Mouse (Mus musculus): ENCODE results near the gene Rps6ka5. TPM values are rescaled to one million over a fixed set of nuclear protein-coding genes. Genes with fewer than 3 reads are reported as not detected.
A peak's percentile ranks its signal among the peaks of the same experiment; 100 is the strongest.

Rps6ka5 gene
- polyA plus RNA-seq, 1 experiment from 2014 or later: 3.9 TPM

- no peaks in the 10 kb centered on the region for H3K4me1 ChIP-seq
- no peak overlapping the region for H3K9ac ChIP-seq
- peaks cover 14% of the 10 kb centered on the region for H3K36me3 ChIP-seq
- H3K4me3 ChIP-seq: no peak overlapping the region
- H3K27me3 ChIP-seq (replicated peaks): no peaks in the 10 kb centered on the region
- H3K9me3 ChIP-seq: no peaks in the 10 kb centered on the region
- no peak for ATAC-seq (ENCODE audit: extremely low read depth, insufficient number of reproducible peaks, low FRiP score, low TSS enrichment)
- WGBS: 48% methylated on average over 2 of the region's 2 CpGs
- no peak overlapping the region for H3K4me2 ChIP-seq
- H3K27ac ChIP-seq (replicated peaks): no peak overlapping the region
Observed at GRCm38 (mm10) chr12:100578291-100578690, 148.5 kb downstream of the Rps6ka5 start.

DNA sequence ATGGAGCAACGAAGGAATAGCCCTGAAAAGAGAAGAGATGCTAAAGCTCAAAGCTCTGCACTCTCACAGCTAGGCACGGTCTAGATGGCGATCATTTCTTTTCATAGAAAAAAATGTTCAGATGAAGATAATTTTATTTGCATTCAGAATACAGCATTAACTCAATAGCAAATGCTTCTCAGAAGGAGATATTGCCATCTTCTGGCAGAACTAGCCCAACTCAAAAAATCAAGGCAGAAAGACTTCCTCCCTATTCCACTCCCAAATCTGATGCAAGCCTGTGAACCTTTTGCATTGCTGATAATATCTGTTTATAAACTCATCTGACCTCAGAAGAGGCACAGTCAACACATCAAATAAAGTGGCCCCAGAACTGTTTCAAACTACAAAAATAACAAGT, 151.0 kb downstream of the Rps6ka5 start:
- Histone ChIP-seq H3K27ac (replicated peaks) (no peak overlapping the region), H3K9ac (no peak overlapping the region), H3K27me3 (replicated peaks) (no peaks in the 10 kb centered on the region), H3K4me3 (no peak overlapping the region), H3K4me1 (no peaks in the 10 kb centered on the region), H3K36me3 (peaks cover 18% of the 10 kb centered on the region), H3K9me3 (no peaks in the 10 kb centered on the region), H3K4me2 (no peak overlapping the region)
- no peak for ATAC-seq (ENCODE audit: extremely low read depth, insufficient number of reproducible peaks, low FRiP score, low TSS enrichment)
- 83% methylated on average over 3 of the region's 3 CpGs for WGBS

DNA sequence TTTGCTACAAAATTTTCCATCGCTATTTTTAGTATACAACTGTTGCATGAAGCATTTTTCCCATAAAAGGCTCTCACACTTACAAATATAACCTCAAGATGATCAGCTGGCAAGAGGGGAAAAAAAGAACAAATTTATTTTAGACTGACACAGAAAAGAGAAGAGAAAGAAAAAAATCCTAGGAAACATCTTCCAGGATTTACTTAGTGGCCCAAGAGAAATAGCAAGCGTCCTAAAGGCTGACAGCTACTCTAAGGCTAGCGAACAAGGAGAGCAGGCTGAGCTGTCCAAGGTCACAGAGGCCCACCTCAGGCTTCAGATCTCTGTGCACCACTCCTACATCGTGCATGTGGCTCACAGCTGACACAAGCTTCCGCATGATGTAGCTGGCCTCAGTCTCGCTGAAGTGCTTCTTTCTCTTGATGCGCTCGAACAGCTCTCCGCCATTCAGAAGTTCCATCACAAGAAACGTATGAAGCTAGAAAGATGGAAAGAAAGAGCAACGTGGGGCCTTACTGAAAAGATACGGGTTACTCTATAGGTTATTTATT, 156.2 kb downstream of the Rps6ka5 start:
- ATAC-seq (ENCODE audit: extremely low read depth, insufficient number of reproducible peaks, low FRiP score, low TSS enrichment): no peak
- no peak overlapping the region for H3K4me3 ChIP-seq
- 65% methylated on average over 12 of the region's 12 CpGs for WGBS
- no peaks in the 10 kb centered on the region for H3K9me3 ChIP-seq
- peaks cover 14% of the 10 kb centered on the region for H3K36me3 ChIP-seq
- H3K27ac ChIP-seq (replicated peaks): peak overlapping the region; percentile 57
- H3K27me3 ChIP-seq (replicated peaks): no peaks in the 10 kb centered on the region
- no peaks in the 10 kb centered on the region for H3K4me1 ChIP-seq
- H3K4me2 ChIP-seq: no peak overlapping the region
- H3K9ac ChIP-seq: no peak overlapping the region

- peaks cover 14% of the 10 kb centered on the region for H3K36me3 ChIP-seq
- H3K4me1 ChIP-seq: no peaks in the 10 kb centered on the region
- no peak overlapping the region for H3K4me2 ChIP-seq
- no peak overlapping the region for H3K4me3 ChIP-seq
- no peak overlapping the region for H3K27ac ChIP-seq (replicated peaks)
- H3K9ac ChIP-seq: no peak overlapping the region
- H3K9me3 ChIP-seq: no peaks in the 10 kb centered on the region
- ATAC-seq (ENCODE audit: extremely low read depth, insufficient number of reproducible peaks, low FRiP score, low TSS enrichment): no peak
- H3K27me3 ChIP-seq (replicated peaks): no peaks in the 10 kb centered on the region
- 80% methylated on average over 7 of the region's 7 CpGs for WGBS
Observed at GRCm38 (mm10) chr12:100568831-100569230, 158.0 kb downstream of the Rps6ka5 start.

GRCm38 (mm10) chr12:100568105-100568504, 158.7 kb downstream of the Rps6ka5 start:
- Histone ChIP-seq H3K36me3 (peaks cover 15% of the 10 kb centered on the region), H3K4me2 (no peak overlapping the region), H3K27ac (replicated peaks) (no peak overlapping the region), H3K4me1 (no peaks in the 10 kb centered on the region), H3K27me3 (replicated peaks) (no peaks in the 10 kb centered on the region), H3K4me3 (no peak overlapping the region), H3K9ac (no peak overlapping the region), H3K9me3 (no peaks in the 10 kb centered on the region)
- WGBS: 74% methylated on average over 6 of the region's 6 CpGs
- ATAC-seq (ENCODE audit: extremely low read depth, insufficient number of reproducible peaks, low FRiP score, low TSS enrichment): no peak

GRCm38 (mm10) chr12:100567627-100568026, 159.2 kb downstream of the Rps6ka5 start:
- 64% methylated on average over 3 of the region's 3 CpGs for WGBS
- no peak for ATAC-seq (ENCODE audit: extremely low read depth, insufficient number of reproducible peaks, low FRiP score, low TSS enrichment)
- Histone ChIP-seq H3K4me1 (no peaks in the 10 kb centered on the region), H3K27me3 (replicated peaks) (no peaks in the 10 kb centered on the region), H3K27ac (replicated peaks) (no peak overlapping the region), H3K36me3 (peaks cover 20% of the 10 kb centered on the region), H3K9me3 (no peaks in the 10 kb centered on the region), H3K4me3 (no peak overlapping the region), H3K4me2 (no peak overlapping the region), H3K9ac (no peak overlapping the region)

GRCm38 (mm10) chr12:100553675-100554074, 173.1 kb downstream of the Rps6ka5 start:
- 82% methylated on average over 6 of the region's 6 CpGs for WGBS

GRCm38 (mm10) chr12:100551972-100552371, 174.8 kb downstream of the Rps6ka5 start:
- Histone ChIP-seq H3K4me3 (no peak overlapping the region), H3K9me3 (no peaks in the 10 kb centered on the region), H3K27me3 (replicated peaks) (no peaks in the 10 kb centered on the region), H3K9ac (no peak overlapping the region), H3K27ac (replicated peaks) (no peak overlapping the region), H3K4me1 (no peaks in the 10 kb centered on the region), H3K4me2 (no peak overlapping the region), H3K36me3 (peaks cover 21% of the 10 kb centered on the region)
- ATAC-seq (ENCODE audit: extremely low read depth, insufficient number of reproducible peaks, low FRiP score, low TSS enrichment): no peak
- 76% methylated on average over 1 of the region's 1 CpGs for WGBS

More at GRCm38 (mm10) chr12:100553675-100554074, 173.1 kb downstream of the Rps6ka5 start:
- peaks cover 3% of the 10 kb centered on the region for H3K4me1 ChIP-seq
- peaks cover 21% of the 10 kb centered on the region for H3K36me3 ChIP-seq
- H3K4me3 ChIP-seq: no peak overlapping the region
- H3K9ac ChIP-seq: no peak overlapping the region
- no peak overlapping the region for H3K27ac ChIP-seq (replicated peaks)
- H3K27me3 ChIP-seq (replicated peaks): no peaks in the 10 kb centered on the region
- no peak overlapping the region for H3K4me2 ChIP-seq
- ATAC-seq (ENCODE audit: extremely low read depth, insufficient number of reproducible peaks, low FRiP score, low TSS enrichment): no peak
- no peaks in the 10 kb centered on the region for H3K9me3 ChIP-seq

DNA sequence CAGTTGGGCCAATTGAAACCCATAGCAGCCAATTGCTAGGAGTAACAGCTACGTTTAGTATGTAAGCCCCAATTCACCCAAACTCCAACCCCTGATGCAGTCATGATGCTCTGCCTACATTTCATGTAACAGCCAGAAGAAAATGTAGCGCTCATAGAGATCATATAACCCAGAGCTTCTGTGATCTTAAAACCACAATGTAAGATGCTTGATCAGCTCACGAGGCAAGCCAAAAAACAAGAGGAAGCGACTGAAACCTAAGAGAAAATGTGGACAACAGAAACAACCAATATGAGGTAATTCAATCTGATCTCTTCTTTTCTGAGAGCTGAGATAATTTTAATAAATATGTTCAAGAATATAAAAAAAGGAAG, 182.6 kb downstream of the Rps6ka5 start:
- H3K9ac ChIP-seq: no peak overlapping the region
- WGBS: 85% methylated on average over 4 of the region's 4 CpGs
- H3K4me3 ChIP-seq: no peak overlapping the region
- H3K36me3 ChIP-seq: no peaks in the 10 kb centered on the region; the same call in 1 of the 2 replicates
- no peak for ATAC-seq (ENCODE audit: extremely low read depth, insufficient number of reproducible peaks, low FRiP score, low TSS enrichment)
- H3K4me1 ChIP-seq: peaks cover 10% of the 10 kb centered on the region
- H3K27ac ChIP-seq (replicated peaks): no peak overlapping the region
- H3K4me2 ChIP-seq: no peak overlapping the region
- no peaks in the 10 kb centered on the region for H3K27me3 ChIP-seq (replicated peaks)
- no peaks in the 10 kb centered on the region for H3K9me3 ChIP-seq

- no peak for ATAC-seq (ENCODE audit: extremely low read depth, insufficient number of reproducible peaks, low FRiP score, low TSS enrichment)
- Histone ChIP-seq H3K4me2 (no peak overlapping the region), H3K36me3 (no peaks in the 10 kb centered on the region; the same call in 1 of the 2 replicates), H3K9ac (no peak overlapping the region), H3K27ac (replicated peaks) (no peak overlapping the region), H3K9me3 (no peaks in the 10 kb centered on the region), H3K4me1 (peaks cover 16% of the 10 kb centered on the region), H3K27me3 (replicated peaks) (no peaks in the 10 kb centered on the region), H3K4me3 (no peak overlapping the region)
- WGBS: 70% methylated on average over 6 of the region's 6 CpGs
Observed at GRCm38 (mm10) chr12:100543437-100544193, 183.2 kb downstream of the Rps6ka5 start.

DNA sequence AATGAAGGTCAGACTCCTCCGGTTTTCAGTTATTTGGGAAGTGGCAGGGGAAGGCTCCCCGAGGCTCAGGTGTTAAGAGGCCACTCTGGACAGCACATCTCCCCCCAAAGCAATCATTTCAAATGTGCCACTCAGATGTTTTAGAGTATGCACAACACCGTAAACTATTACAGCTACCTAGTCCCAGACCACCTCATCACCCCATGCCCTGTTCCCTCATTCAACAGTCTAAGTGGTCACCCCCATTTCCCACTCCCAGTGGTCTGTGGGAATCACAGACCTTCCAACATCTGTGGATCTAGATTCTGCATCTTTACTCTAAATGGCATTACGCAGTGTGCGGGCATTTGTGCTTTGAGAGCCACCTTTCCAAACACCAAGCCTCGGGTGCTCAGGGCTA, 184.3 kb downstream of the Rps6ka5 start:
- Histone ChIP-seq H3K4me1 (peaks cover 20% of the 10 kb centered on the region), H3K4me2 (no peak overlapping the region), H3K27ac (replicated peaks) (no peak overlapping the region), H3K9me3 (no peaks in the 10 kb centered on the region), H3K9ac (no peak overlapping the region), H3K36me3 (no peaks in the 10 kb centered on the region; the same call in 1 of the 2 replicates), H3K27me3 (replicated peaks) (no peaks in the 10 kb centered on the region), H3K4me3 (no peak overlapping the region)
- WGBS: 79% methylated on average over 6 of the region's 6 CpGs
- no peak for ATAC-seq (ENCODE audit: extremely low read depth, insufficient number of reproducible peaks, low FRiP score, low TSS enrichment)

GRCm38 (mm10) chr12:100542076-100542475, 184.7 kb downstream of the Rps6ka5 start:
- no peak overlapping the region for H3K4me3 ChIP-seq
- no peak overlapping the region for H3K27ac ChIP-seq (replicated peaks)
- 27% methylated on average over 3 of the region's 3 CpGs for WGBS
- no peaks in the 10 kb centered on the region for H3K9me3 ChIP-seq
- no peaks in the 10 kb centered on the region for H3K27me3 ChIP-seq (replicated peaks)
- no peaks in the 10 kb centered on the region; the same call in 1 of the 2 replicates for H3K36me3 ChIP-seq
- H3K9ac ChIP-seq: no peak overlapping the region
- peaks cover 21% of the 10 kb centered on the region for H3K4me1 ChIP-seq
- ATAC-seq (ENCODE audit: extremely low read depth, insufficient number of reproducible peaks, low FRiP score, low TSS enrichment): no peak
- H3K4me2 ChIP-seq: no peak overlapping the region

Data from heart, embryonic 13.5 days (tissue).